Mouse (Mus musculus) kidney, postnatal 36 days (tissue): ENCODE data around the gene Rpl22l1.
"Not testable (repeated sequence)": the region's sequence is repeated elsewhere in the genome, so short reads cannot be mapped to it uniquely, and the experiment has no call there.

Experiments
- DNase-seq, 2 experiments: peaks; one replicate each; pipeline ENCODE4 v3.0.0; 2021 to 2022; ENCODE audit warnings: mixed read lengths in 2 of 2

Rpl22l1 gene

GRCm38 (mm10) chr3:28841886-28842649 is 36.8 kb downstream of the Rpl22l1 start:
- peak in 1 of 2 experiments; percentile 14 for DNase-seq

DNA sequence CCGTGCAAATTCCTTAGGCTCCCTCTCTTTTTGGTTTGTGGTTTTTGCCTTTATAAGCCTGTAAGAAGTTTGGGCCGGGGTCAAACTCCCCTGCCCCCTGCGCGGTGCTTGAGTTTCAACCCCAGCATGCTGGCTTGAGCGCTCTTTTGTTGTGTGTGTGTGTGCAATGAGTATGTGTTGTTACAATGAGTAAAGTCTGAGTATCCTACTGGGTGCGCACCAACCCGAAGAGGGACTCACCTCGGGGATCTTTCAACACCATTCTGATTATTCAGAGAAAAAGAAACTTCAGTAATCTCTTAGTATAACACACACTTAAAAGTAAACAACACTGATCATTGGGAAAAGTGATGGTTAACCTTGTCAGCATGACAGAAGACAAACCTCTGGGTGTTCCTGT is 38.0 kb downstream of the Rpl22l1 start:
- DNase-seq = no peak

DNA sequence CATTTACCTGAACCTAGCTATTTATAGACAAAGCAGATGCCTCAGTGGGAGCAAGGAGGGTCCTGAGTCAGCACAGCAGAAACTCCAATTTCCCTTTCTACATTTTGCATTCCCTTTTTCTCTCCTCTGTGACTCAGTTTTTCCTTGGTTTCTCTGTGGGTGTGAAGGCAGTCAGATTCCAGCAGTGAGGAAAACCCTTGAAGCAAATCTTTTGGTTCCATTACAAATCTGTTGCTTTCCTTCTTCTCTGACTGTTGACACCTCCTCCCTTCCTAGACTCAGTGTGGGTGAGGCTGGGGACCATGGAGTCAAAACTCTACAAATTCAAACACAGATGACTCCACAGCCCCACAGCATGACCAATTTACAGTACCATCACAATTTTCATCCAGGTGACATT is 41.9 kb downstream of the Rpl22l1 start:
- no peak for DNase-seq

- DNase-seq = not testable (repeated sequence)
Measured at GRCm38 (mm10) chr3:28852174-28852573, 46.9 kb downstream of the Rpl22l1 start.
